Mouse (Mus musculus) kidney, adult 8-10 months (tissue): ENCODE results near the gene Vps4b.
A peak's percentile ranks its signal among the peaks of the same experiment; 100 is the strongest.

Experiments
- DNase-seq, 2 experiments: peaks; one replicate each; pipeline ENCODE4 v3.0.0; 2022

Gene Vps4b

DNA sequence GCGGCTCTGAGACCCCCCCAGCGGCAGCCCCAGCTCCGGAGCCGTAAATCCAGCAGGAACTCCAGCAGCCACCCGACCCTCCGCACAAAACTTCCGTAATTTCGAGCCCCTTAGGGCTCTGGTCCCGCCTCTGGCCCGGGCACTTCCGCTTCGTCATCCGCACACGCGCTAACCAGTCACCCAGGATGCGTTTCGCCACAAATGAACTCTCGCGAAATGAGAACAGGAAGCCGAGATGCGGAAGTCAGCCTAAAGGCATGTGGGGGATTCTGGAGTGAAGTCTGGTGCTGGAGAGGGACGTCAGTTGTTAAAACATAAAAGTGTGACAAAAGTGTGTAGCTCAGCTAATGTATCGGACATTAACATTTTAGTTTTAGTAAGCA is at the start of gene Vps4b:
Gene Vps4b (minus strand): TSS at position 187 of the 383 bp plus-strand sequence.
- DNase-seq = peak; percentile 92

DNA sequence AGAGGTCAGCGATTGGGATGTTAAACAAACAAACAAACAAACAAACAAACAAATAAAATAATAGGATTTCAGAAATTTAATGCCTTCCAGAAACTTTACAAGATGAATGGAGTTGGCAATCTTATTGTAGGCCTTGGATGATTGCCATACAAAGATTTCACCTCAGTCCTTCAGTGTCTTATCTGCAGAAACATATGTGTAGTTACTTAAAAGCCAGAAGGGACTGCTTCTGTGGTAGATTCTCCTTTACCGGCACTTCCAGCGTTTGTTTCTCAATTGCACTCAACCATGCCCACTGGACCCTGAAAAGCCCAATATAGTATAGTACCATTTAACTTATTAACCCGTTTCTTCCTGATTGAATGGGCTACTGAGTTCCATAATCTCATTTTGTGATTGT is 32.3 kb upstream of the Vps4b start:
- no peak for DNase-seq

DNA sequence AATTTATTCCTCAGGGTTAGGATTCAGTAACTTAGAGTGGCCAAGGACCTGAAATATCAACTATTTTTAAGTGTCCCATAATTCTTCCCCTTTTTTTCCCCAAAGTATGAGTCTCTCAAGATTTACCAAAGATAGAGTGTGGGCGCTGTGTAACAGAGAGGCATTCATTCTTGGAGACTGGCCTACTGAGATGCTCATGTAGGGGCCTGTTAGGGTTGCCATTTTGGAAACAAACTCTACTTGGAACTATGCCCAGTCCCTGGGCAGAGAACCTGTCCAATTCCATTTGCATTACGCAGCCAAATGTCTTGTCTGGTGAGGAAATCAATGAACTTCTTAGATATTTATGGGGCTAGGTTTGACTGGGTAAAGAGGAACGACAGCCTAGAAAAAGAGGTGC is 25.8 kb upstream of the Vps4b start:
- no peak for DNase-seq

DNA sequence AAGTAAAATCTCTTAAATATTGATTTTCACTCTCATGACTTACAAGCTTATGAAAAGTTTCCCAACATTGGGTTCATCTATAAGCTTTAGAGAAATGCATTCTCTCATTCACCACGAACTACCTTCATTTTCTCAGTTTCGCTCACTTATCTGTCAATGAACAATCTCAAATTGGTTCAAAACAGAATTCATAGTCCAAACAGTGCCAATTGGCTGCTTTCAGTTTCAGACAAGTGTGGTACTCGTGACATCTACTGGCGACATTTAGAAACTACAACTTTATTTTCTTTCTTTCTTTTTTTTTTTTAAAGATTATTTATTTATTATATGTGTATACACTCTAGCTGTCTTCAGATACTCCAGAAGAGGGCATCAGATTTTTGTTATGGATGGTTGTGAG is 21.8 kb upstream of the Vps4b start:
- DNase-seq = no peak

DNA sequence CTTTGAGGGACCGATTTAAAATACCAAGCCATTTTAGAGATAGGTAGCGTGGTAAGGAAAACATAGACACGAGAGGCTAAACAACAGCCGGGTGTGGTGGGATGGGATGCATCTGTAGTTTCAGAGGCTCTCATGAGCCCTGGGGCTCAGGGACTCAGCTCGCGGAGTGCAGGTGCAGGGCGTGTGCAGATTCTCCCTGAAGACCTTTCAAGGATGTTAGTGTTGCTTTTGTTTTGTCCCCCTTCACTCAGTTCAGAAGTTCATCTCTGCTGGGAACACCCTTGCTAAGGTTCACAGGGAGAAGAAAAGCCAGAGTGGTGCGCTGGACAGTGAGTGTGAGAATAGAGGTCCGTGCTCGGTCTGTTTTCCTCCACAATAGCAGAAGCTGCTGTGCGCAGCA is 20.2 kb upstream of the Vps4b start:
- no peak for DNase-seq

DNA sequence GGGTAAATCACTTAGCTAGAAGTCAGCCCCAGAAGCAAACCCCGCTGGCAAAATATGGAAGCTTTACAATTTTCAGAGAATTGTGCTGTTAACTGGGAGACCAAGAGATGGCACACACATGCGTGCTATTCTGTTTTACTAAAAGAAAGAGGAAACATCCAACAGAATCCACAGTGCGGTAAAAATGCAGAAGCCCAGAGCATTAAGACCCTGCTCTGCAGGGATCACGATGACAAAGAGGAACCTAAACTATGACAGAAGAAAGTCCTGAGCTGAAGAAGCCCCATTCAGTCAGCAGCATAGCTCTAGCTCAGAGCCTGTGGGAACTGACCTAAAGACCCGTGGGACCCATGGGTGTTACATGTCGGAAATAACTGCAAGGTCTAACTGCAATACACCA is 18.7 kb upstream of the Vps4b start:
- DNase-seq = no peak

DNA sequence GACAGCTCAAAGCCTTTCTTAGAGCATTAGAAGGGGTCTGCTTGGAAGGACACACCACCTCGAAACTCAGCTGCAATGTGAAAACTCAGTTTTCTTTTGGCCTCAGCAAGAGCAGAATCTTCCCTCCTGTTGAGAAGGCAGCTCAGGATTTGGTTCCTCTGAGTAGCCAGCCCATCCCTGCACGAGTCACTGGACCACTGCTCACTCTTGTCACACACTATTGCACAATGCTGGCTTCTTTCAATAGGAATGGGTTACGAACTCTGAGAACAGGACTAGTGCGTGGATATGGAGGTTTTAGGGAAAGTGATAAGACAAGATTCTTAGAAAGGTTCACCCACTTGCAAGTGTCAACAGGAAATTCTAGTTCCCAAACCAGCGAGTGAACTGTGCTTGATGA is 18.3 kb upstream of the Vps4b start:
- no peak for DNase-seq

DNA sequence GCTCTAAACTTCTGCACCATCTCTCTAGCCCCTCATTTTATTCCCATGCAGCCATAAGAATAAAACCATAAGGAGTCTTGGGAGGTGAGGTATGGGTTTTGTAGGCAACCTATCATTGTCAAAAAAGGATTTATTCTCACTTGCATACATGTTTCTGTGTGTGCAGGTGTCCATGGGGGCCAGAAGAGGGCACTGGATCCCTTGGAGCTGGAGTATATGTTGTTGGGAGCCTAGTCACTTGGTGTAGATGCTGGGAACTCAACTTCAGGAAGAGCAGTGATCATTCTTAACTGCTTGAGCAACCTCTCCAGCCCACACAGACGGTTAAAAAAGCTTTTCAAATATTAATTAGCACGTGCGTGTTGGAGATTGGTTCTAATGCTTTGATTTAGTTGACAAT is 3.4 kb upstream of the Vps4b start:
- DNase-seq = no peak

DNA sequence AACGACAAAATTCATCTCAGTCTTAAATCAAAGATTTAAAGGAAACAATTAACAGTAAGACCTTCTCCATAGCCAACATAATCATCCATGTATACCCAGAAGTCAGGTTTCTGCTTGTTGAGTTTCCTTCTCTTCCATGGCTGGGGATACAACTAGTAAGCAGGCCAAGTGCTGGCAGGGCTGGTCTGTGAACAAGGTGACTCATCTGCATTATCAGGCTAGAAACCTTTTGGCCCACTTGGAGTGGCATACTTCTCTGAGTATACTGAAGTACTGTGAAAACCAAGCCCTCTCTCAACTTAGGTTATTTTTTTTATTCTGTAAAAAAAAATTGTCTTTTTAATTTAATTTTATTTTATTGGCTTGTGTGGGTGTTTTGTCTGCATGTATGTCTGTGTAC is 2.9 kb upstream of the Vps4b start:
- DNase-seq = no peak

DNA sequence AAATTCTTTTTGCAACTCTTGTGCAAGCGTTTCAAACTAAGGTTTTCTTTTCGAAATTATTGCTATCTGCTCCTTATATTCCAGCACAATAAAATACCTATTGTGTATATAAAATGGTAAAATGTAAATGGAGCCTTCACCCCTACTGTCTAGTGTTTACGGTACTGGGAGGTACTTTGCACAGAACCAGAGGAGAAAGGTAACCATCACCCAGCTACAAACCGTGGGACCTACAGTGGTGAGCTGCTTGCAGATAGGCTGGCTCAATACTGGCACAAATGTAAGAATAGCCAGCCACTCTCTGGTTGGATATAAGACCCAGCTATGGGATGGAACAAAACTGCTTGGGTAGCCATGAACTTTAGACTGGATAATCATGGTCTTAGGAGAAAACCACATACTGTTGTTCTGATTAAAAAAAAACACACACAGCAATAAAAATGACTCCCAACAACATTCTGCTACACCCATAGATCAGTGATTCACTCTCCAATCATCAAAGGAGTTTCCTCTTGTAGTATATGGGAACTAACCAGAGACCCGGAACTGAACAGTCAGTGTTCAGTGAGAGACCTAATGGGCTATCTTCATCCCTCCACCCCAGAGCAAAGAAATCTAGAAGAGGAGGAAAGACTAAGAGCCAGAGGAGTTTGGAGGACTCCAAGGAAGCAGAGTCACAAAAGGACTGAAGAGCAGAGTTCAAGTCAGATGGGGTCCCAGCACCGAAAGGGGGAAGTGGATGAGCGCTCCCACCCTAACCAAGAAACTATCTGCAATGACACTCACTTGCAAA is 655 bp upstream of the Vps4b start:
- DNase-seq = no peak

DNA sequence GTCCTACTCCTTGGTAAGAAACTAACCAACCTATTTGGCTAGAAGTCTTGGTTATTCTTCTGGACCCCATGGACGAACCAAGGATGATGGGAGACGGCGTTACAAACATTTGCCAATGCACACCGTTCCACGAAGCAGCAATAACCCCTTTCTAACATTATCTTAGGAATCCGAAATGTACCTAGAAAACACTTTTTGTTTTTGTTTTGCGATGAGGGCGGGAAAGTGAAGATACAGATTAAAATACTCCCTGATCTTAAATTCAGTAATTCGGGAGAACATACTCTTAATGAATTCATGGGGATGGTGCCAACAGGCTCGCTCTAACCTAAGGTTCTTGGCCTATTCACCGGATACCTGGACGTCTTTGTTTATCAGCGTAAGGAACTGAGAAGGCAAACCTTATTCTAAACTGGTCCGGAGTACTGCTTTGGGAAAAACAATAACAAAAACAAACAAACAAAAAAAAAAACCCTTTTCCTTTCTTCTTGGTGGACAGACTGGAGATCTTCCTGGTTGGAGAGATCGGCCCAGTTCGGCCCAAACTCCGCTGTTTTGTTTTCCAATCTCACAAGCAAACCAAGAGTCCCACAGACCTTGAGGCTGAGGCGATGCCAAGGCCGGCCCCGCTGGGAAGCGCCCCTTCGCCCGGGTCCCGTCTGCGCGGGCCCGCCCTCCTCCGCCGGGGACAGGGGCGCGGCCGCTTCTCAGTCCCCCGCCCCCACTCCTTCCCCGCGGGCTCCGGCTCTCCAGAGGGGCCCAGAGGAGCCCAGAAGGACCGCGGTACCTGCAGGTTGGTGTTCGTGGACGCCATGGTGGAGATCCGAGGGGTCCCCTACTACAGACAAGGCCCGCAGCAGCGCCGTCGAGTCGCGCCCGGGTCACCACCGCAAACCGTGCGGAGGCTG is 640 bp downstream of the Vps4b start:
- DNase-seq = peak in 1 of 2 experiments; percentile 41

DNA sequence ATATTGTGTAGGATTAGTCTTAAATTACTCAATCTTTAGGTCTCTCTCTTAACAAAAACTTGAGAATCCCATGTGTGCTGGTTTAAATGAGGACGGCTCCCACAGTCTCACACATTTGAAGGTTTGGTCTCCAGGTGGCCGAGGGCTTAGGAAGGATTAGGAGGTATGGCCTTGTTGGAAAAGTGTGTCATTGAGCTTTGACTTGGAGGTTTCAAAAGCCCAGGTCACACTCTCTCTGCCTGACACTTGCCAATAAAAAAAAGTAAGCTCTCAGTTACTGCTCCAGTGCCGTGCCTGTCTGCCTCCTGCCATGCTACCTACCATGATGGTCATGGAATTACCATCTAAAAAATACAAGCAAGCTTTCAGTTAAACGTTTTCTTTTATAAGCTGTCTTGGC is 21.6 kb downstream of the Vps4b start:
- no peak for DNase-seq

DNA sequence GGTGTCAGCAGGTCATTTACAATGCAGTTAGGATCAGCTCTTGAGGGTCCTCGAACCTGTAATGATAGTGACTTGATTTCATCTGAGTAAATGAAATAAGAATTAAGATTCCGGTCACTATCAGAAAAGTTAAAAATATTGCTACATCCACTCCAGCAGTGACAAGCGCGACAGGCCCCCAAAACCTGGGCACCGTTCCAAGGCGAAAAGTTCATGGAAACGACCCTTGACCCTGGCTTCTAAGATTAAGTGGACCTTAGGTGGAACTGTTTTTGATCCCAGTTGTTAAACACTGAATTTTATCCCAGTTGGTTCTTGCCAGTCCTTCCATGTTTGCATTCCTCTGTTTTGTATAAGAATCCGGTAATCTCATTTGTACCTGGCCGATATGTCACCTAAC is 22.4 kb downstream of the Vps4b start:
- no peak for DNase-seq

DNA sequence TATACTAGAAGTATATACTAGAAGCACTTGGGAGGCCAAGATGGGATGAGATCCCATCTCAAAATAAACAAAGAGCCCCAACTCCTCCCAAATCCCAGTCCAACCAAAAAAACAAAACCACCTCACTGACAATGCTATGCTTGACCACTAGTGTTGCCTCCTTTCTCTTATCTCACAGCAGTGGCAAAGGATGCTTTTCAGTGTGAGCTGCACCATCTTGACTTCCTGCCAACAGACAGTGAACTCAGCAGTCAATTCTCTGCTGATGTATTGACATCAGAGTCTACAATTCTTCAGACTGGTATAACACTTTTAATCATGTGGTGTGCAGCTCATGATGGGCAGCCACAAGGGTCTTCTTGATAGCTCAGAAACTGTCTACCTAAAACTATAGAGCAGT is 27.8 kb downstream of the Vps4b start:
- no peak for DNase-seq

DNA sequence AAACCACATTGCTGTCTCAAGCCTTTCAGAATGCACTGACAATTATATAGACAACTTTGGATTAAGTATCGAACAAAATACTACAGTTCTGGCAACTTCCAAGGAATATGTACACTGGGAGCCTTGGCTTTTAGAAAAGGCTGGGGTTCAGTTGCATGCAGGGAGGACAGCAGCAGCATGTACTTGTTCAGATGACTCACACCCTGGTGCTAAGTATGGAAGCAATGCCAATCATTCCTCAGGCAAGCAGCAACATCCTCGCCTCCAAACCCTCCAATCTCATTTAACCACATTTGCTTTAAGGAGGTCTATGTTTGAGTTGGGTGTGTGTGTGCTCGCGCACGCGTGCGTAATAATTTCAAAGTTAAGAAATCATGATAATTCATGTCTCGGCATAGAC is 30.8 kb downstream of the Vps4b start:
- no peak for DNase-seq

DNA sequence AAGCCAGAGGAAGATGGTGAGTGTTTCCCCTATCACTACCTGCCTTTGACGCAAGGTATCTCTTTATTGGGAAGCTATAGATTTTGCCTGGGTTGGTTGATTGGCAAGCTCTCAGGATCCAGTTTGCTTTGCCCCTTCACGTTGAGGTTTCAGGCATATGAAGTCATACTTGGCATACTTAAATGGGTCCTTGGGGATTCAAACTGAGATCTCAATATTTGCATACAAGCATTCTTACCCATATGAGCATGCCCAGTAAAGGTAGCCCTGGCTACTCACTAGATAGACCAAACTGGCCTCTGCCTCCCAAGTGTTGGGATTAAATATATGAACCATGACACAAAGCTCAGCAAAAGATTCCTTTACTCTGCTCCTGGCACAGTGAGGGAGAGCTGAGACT is 31.7 kb downstream of the Vps4b start:
- no peak for DNase-seq

DNA sequence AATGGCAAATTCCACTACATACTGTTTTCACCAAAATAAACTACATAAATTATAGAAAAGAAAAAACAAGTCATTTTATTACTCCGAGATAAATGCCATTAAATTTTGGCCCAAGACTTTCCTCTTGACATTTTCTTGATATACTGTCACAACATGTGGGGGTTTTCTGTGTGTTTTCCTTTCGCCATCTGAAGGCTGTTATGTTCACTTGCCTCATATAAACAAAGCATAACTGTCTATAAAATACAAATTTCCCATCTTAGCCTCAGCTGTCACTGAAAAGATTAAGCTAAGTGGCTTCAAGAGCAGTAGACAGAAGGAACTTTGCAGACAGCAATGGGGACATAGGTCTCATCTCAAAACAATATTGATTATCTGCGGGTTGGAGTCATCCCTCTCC is 32.2 kb downstream of the Vps4b start:
- no peak for DNase-seq

DNA sequence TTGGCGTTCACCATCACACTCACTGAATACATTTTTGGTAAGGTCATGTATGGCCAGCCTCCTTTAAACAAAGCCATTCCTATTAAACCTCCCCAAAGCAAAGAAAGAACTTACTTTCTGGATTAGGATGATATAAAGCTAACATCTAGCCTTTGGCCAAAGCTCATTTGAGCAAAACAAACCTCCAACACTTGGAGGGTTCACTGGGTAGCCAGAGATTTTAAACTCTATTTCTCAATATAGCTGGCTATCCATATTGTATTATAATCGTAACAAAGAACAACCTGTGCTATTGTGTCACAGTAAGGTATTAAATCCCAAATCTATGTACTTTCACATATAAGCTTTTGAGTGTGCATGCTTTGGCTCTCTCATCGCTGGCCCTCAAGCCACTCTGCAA is 35.8 kb downstream of the Vps4b start:
- no peak for DNase-seq

DNA sequence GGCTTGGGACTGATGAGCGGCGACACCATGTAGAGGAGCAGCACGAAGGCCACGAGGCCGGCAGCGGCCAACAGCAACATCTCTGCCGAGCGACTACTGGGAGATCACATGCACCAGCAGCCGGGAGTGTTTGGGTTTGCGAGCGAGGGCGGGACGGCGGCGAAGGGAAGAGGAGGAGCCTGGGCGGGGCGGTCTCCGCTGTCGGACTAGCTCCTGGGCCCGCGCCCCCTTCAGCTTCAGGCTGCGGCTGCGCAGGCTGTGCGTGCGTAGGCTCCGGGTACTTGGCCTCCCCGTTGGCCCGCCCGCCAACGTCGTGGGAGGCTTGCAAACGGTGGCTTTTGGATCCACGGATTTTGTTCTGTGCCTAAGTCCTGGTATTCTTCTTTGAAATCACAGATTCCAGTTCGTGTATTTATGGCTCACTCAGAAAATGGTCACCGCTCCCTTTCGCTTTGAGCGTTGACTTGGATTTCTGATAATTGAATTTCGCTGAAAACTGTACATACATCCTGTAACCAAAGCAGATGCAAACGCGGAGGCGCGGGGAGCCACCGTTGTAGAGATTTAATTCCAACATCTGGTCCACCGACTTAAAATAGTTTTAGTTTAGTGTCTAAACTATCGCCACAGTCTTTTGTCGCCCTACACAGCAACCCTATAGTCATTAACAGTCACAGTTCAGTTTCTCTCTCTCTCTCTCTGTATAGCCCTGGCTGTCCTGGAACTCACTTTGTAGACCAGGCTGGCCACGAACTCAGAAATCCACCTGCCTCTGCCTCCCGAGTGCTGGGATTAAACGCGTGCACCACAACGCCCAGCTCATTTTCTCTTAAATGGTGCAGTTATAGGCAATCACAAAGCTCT is 36.7 kb downstream of the Vps4b start, which contains the start of gene Kdsr:
Gene Kdsr (minus strand): TSS at position 156 of the 864 bp plus-strand sequence.
- DNase-seq = peak; percentile 97 to 98

DNA sequence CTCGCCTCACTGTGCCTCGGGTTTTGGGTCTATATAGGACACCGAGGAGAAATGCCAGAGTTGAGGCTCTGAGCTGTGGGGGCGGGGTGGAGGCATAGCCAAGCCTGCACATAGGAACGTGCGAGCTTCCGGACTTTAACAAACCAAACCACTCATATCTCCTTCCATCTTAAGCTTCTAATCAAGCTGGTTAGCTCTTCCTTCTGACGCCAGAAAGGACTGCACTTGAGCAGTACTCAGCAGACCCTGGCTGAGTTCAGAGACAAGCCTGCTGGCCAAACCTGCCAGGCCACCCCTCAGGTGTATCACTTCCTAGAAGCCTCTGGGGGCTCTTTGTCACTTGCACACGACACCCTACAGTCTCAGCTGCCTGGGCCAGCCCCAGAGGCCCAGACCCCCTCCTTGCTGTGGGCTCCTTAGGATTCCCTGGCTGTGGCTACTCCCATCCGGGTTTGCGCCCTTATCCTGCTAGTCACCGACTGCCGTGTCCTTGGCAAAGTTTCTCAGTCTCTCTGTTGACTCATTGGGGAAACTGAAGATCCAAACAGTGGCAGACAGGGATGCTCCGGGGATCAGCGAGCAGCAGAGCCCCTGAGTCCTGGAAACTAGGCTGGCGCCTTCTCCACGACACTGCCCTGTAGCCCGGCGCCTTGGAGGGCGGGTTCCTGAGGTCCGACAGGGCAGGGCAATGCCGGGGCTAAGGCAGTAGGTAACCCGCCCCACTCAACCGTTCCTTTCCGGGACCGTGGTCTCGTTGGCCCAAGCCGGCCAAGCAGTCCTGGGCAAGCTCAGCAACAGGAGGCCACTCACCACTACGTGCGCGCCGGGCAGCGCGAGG is 37.6 kb downstream of the Vps4b start:
- DNase-seq = peak in 1 of 2 experiments; percentile 29

DNA sequence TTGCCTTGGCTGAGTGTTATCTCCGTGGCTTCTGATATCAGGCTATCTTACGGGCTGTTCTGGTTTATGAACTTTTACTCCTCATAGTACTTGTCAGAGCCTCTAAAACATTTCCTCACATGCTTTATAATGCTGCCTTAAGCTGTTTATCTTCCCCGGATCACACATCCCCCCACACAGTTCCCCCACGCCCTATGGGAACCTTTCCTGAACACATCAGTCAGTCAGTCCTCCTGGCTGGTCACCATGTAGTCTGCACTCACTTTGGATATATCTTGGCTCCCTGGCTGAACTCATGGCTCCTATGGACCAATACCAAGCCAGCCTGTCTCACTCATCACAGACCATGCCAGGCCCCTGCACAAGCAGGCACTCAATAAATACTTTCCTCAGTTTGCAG is 39.9 kb downstream of the Vps4b start:
- no peak for DNase-seq

DNA sequence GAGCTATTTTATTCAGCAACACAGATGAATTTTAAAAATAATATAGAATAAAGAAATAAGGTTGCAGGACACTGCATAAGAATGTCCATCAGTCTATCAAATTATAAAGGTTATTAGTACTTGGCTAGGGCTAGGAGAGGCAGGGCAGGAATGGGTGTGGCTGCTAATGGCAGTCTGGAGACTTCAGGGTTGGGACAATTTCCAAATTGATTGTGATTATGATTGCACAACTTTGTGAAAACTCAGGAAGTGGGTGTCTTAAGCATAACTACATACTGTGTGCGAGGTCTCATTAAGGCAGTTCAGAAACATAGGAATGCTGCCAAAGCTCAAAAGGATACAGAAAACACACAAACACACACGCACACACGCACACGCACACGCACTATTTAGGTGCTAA is 44.5 kb downstream of the Vps4b start:
- no peak for DNase-seq
